Mouse (Mus musculus): ENCODE results near the gene Vmn1r74. TPM values are rescaled to one million over a fixed set of nuclear protein-coding genes. Genes with fewer than 3 reads are reported as not detected.
"Not testable (repeated sequence)": the region's sequence is repeated elsewhere in the genome, so short reads cannot be mapped to it uniquely, and the experiment has no call there.

Gene Vmn1r74
- polyA plus RNA-seq (2017; shearing (Covaris generic)), result not detected

- no peak for ATAC-seq
Measured at GRCm38 (mm10) chr7:11833680-11834079, at the start of gene Vmn1r74. TSS of gene Vmn1r74 (plus strand) at chr7:11833980.

GRCm38 (mm10) chr7:11813751-11814150 lies 20.0 kb upstream of the Vmn1r74 start:
- no peak for ATAC-seq

GRCm38 (mm10) chr7:11822166-11822565 lies 11.6 kb upstream of the Vmn1r74 start:
- ATAC-seq, result no peak

GRCm38 (mm10) chr7:11823246-11823645 lies 10.5 kb upstream of the Vmn1r74 start:
- ATAC-seq, result not testable (repeated sequence)

GRCm38 (mm10) chr7:11874330-11874729 lies 40.5 kb downstream of the Vmn1r74 start, which contains the start of gene Vmn1r75:
TSS of gene Vmn1r75 (plus strand) at chr7:11874630.
- ATAC-seq, result no peak

Other genes with a start within 250 kb of the Vmn1r74 start
- gene Zscan4-ps3, start 224.7 kb upstream of the Vmn1r74 start, polyA plus RNA-seq (2017; shearing (Covaris generic)), result not detected
- under 1 TPM in 1 of 3 experiments, not detected in 2; 0.17 TPM for gene Vmn1r72, start 153.8 kb upstream of the Vmn1r74 start, polyA plus RNA-seq (2017; shearing (Covaris generic))
- under 1 TPM in 1 of 3 experiments, not detected in 2; 0.07 TPM for gene Vmn1r73, start 103.7 kb upstream of the Vmn1r74 start, polyA plus RNA-seq (2017; shearing (Covaris generic))
- gene Vmn1r75, start 40.6 kb downstream of the Vmn1r74 start, polyA plus RNA-seq (2017; shearing (Covaris generic)), result under 1 TPM in 1 of 3 experiments, not detected in 2; 0.14 TPM
- gene Vmn1r76, start 104.2 kb downstream of the Vmn1r74 start, polyA plus RNA-seq (2017; shearing (Covaris generic)), result under 1 TPM in 1 of 3 experiments, not detected in 2; 0.05 TPM
- under 1 TPM in 1 of 3 experiments, not detected in 2; 0.04 TPM for gene Vmn1r77, start 202.8 kb downstream of the Vmn1r74 start, polyA plus RNA-seq (2017; shearing (Covaris generic))